Mouse (Mus musculus) brown adipose tissue, adult 24 weeks (tissue): ENCODE measurements around the gene Ndufa4l2. TPM values are rescaled to one million over a fixed set of nuclear protein-coding genes. Genes with fewer than 3 reads are reported as not detected.
A peak's percentile ranks its signal among the peaks of the same experiment; 100 is the strongest.

Experiments used
- H3K27ac ChIP-seq: fragments of 200-500 bp; replicated peaks from 2 replicates; pipeline ENCODE4 v1.5.1; 2012; ENCODE audit warnings: low read depth, mild to moderate bottlenecking, low read length
- H3K4me1 ChIP-seq: fragments of 200-500 bp; 2 replicates; pipeline ENCODE4 v1.6.1; 2012; ENCODE audit warnings: low read length, mixed read lengths; ENCODE audit not compliant: control insufficient read depth, insufficient read depth, insufficient read length
- H3K4me3 ChIP-seq: fragments of 200-500 bp; 2 replicates; pipeline ENCODE4 v1.5.1; 2012; ENCODE audit warnings: low read depth, mild to moderate bottlenecking, low read length, moderate library complexity; ENCODE audit not compliant: insufficient read depth
- polyA plus RNA-seq: library from polyadenylated mRNA; stranded (reverse); fragments of >200 nt; gene quantifications from 2 replicates; pipeline ENCODE4 v1.2.4, GENCODE M21; 2012; ENCODE audit not compliant: missing spikeins, insufficient read depth, insufficient read length

Ndufa4l2 gene
- polyA plus RNA-seq, 1 experiment, result 14.5 TPM

DNA sequence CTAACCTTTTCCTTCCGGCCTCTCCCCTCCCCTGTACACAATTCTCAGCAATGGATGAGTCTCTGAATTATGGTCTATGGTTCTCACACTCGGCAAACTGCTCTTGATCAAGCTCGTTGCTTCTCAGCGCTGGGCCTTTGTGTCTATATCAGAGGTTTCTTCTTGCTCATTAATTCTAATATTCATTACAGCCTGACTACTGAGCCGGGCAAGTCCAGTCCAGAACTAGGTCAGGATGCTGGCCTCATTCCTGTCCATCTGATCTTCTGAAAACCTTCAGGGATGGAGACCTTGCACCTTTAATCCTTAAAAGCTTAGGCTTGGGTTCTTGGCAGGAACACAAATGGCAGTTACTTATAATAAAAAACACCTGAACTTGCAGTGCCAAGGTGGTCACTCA is 15.3 kb upstream of the Ndufa4l2 start:
- H3K4me3 ChIP-seq, result no peak overlapping the region
- no peak overlapping the region for H3K27ac ChIP-seq
- no peaks in the 10 kb centered on the region for H3K4me1 ChIP-seq

DNA sequence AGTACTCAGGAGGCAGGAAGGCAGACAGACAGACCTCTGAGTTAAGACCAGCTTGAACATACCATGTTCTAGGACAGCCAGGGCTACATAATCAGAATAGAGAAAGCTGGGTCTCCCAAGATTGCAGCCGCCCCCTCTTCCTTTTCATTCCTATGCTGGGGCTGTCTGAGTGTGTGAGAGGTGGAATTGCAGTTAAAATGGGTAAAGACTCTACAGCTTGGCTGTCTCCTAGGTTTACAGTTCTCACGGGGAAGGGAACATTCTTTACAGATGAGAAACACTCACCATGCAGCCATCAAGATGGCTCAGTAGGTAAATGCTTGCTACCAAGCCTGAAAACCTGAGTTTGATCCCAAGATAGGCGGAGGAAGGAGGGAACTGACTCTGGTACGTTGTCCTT is 14.7 kb upstream of the Ndufa4l2 start:
- H3K27ac ChIP-seq, result no peak overlapping the region
- H3K4me3 ChIP-seq, result no peak overlapping the region
- H3K4me1 ChIP-seq, result no peaks in the 10 kb centered on the region

DNA sequence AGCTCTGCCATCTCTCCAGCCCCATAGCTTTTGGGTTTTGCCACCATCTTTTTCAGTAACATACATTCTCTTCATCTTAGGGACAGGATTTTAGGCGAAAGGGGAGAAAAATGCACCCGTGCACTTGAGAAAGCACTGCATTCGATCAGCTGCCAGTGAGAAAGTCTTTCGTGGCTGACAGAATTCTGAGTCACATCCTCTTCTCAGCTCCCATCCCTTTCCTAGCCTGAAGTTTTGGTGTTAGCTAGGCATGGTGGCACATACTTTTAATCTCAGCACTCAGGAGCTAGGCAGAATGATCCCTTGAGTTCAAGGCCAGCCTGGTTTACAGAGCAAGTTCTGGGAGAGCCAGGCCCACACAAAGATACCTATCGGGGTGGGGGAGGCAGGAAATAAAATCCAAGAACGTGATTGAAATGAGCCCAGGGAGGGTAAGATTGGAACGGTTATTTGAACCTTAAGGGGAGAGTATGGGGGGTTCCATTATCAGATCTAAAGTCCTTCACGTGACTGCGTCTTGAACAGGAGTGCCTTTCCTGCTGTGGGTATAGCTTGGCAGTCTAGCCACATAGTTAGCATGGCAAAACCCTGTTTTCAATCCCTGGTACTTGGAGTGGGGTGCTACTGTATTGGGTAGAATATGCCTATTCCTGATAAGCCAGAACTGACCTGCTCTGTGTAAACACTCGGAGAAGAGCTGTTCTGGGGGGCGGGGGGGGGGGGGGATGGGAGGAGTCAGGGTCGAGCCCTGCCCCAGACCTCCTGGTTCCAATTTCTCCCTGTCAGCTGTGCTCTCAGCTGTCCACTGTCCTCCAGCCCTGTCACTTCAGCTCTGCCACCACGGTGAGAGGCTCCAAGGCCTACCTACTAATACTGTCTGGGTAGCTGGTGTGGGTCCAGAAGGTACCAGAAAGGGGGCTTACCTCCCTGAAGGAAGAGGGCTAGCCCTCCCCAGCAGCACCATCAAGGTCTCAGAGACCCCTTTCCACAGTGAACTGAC is 13.6 kb upstream of the Ndufa4l2 start, which contains the start of gene Stac3:
TSS of gene Stac3 (plus strand) at position 793 of the 1,000 bp plus-strand sequence.
- H3K4me3 ChIP-seq, result no peak within 1 kb of the TSS
- no peak within 1 kb of the TSS for H3K27ac ChIP-seq

DNA sequence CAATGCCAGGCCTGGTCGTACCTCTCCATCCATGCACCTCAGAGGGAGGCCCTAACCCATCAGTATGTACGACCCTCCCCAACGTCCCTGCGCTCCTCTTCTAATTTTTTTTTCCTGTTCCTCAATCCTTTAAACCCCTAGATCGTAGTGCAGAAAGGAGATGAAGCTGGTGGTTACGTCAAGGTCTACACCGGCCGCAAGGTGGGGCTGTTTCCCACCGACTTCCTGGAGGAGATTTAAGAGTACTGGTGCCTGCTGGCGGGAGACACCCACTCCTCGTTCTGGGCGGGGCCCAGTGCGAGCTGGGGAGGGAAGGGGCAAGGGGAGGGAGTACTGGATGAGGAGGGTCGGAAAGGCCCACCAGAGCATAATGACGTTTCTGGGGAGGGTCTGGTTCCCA is 6.5 kb upstream of the Ndufa4l2 start:
- Histone ChIP-seq H3K27ac (no peak overlapping the region), H3K4me3 (no peak overlapping the region), H3K4me1 (no peaks in the 10 kb centered on the region; the same call in 1 of the 2 replicates)

More for the DNA sequence above, 13.6 kb upstream of the Ndufa4l2 start, which contains the start of gene Stac3:
- H3K4me1 ChIP-seq, result no peaks in the 10 kb centered on the region

DNA sequence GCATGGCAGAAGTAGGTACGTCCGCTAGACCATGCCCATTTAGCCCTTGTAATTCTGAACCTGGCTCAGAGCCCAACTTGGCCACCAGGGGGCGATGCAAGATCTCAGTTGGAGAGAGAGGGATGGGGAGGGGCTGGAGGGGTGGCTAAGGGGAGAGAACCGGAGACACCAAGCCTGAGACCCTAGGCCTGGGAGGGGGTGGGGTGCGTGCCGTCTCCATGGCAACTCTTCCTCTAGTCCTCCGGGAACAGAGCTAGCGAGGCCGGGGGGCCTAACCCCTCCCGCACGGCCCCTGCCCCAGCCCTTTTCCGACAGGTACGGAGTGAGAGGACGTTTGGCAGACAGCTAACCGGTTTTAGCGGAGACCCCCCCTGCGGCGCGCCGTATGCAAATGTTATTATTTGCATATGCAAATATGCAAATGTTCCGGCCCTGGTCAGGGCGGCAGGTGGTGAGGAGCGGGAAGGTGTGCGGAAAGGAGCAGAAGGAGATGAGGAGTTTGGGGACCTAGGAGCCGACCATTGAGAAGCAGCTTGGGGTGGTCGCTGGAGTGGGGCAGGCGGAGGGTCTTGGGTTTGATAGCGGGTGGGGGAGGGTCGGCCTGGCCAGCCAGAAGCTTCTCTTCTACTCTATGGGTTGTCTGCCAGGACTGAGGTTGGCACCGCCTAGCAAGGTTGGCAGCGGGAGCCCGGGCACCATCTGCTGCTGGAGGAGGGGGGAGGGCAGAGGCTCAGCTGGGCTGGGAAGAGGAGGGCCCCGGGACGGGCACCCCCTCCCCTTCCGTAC is 5.5 kb upstream of the Ndufa4l2 start:
- Histone ChIP-seq H3K27ac (no peak overlapping the region), H3K4me3 (peak overlapping the region; percentile 17)

DNA sequence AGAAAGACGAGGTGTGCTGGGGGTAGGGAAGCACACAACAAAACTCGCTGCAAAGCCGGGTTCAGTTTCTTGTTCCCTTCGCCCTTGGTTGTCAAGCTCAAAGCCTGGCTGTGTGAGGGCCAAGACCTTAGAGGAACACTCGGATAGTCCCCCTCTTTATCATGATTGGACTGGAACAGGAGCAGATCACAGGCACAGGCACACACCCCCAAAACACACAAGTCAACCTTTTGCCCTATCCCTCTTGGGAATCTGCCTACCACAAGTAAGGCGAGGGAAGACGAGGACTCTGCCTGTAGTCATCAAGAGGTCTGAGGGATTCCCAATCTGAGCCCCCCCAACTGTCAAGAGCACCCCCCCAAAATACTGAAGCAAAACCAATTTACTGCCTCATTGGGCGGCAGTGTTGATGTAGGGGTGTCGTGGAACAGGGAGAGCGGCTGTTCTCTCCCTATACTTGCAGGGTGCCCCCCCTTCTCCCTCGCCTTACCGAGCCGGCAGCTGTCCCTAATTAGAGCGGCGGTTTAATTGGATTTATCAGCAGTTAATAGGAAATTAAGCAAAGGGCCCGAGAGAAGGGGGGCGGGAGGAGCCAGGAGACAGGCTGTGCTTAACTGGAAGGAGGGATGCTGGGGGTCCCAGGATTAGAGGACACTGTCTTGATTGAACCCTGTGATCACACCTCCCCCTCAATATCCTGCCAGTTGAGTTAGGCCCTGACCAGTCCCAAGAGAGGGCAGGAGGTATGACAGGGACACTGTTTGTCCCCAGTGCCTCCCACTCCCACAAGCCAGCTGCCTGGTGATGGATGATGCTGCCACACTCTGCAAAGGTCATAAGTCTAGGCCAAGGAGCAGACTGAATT is 4.7 kb upstream of the Ndufa4l2 start:
- Histone ChIP-seq H3K4me1 (no peaks in the 10 kb centered on the region; the same call in 1 of the 2 replicates), H3K4me3 (no peak overlapping the region), H3K27ac (no peak overlapping the region)

More for the DNA sequence above, 5.5 kb upstream of the Ndufa4l2 start:
- no peaks in the 10 kb centered on the region; the same call in 1 of the 2 replicates for H3K4me1 ChIP-seq

DNA sequence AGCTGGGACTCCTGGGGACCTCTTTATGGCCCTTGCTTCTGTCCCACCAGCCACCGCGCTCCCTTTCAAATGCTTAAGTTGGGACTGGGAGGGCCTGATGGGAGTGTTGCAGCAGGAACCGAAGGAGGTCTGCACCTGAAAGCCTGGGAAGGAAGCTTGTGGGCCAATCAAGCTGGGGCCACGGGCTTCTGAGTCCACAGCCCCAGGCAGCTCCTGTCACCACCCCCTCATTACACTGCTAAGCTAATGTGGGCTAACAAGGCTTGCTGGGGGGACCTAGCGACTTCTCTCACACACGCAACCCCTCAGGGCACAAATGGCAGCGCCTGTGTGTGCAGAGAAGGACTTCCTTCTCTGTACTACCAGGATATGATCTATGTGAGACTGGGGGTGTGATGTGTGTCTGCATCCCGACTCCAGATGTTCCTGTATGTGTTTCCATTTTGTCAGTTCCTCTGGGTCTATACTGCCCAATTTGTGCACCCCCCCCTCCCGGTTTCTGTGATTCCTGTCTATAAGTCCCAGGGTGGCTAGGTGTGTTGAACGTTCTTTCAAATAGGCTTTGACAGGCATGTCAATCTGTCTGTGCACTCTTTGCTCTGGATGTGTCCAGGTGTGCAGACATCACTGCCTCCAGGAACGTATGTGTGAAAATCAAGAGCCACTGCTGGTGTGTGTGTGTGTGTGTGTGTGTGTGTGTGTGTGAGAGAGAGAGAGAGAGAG is 3.7 kb upstream of the Ndufa4l2 start:
- H3K4me3 ChIP-seq, result peak overlapping the region; percentile 56
- H3K27ac ChIP-seq, result no peak overlapping the region
- H3K4me1 ChIP-seq, result no peaks in the 10 kb centered on the region; the same call in 1 of the 2 replicates

DNA sequence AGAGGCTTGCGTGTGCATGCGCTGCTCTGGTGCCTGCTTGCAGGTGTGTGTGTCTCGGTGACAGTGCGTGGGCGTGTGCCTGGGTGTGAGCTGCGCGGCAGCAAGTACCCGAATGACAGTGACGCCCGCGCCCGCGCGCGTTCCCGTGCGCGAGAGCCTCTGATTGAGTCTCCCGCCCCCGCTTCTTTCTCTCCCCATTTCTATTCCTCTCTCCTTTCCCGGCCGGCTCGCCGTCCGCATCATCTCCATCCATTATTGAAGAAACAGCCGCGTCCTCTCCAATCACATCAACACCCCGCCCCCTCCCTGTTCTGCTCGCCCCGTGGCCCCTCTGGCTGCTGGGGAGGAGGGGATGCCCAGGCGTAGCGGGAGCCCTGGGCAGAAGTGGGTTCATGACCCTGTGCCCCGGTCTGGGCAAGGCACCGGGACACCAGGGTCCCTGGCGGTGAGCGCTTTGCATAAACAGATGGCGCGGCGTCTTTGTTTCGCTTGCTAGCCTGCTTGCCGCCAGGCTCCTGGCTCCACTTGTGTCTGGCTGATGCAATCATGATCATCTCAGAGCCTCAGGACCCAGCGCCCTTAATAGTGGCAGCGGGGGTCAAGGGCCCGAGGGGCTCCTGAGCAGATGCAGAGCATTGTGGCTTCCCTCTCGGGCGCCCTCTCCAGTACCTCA is 3.0 kb upstream of the Ndufa4l2 start:
- Histone ChIP-seq H3K4me3 (peak overlapping the region; percentile 56), H3K4me1 (no peaks in the 10 kb centered on the region; the same call in 1 of the 2 replicates), H3K27ac (no peak overlapping the region)

DNA sequence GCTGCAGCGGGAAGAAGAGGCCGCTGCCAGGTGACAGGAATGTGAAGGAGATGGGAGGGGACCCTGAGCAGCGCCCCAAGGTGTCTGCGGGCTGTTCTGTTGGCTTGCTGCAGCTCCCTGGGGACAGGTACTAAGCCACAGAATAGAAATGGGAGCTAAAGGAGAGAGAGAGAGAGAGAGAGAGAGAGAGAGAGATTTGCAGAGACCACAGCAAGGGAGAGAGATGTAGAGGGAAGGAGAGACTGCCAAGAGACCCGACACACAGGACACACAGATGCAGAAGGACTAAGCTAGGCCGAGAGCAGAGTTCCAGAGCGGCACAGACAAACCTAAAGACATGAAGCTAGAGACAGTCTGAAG is 2.5 kb upstream of the Ndufa4l2 start:
- Histone ChIP-seq H3K4me3 (peak overlapping the region; percentile 56), H3K4me1 (no peaks in the 10 kb centered on the region; the same call in 1 of the 2 replicates), H3K27ac (no peak overlapping the region)

DNA sequence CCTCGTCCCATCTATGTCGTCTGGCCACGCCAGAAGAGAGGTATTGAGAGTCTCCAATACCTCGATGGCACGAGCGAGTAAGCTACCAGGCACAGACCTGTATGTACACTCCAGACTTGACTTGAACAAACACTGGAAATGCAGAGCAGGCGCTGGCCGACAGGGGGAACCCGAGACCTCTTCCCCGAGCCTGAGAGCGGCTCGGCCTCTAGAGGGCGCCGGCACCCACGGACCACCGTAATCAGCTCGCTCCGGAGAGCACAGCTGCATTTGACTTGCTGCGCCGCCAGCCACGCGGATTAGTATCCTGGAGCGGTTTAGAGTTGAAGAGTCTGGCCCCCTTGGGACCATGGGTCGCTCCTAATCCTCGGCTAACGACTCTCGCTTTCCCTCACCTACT is 2.0 kb upstream of the Ndufa4l2 start:
- no peak overlapping the region for H3K27ac ChIP-seq
- peak overlapping the region; percentile 28 for H3K4me3 ChIP-seq
- H3K4me1 ChIP-seq, result no peaks in the 10 kb centered on the region; the same call in 1 of the 2 replicates

DNA sequence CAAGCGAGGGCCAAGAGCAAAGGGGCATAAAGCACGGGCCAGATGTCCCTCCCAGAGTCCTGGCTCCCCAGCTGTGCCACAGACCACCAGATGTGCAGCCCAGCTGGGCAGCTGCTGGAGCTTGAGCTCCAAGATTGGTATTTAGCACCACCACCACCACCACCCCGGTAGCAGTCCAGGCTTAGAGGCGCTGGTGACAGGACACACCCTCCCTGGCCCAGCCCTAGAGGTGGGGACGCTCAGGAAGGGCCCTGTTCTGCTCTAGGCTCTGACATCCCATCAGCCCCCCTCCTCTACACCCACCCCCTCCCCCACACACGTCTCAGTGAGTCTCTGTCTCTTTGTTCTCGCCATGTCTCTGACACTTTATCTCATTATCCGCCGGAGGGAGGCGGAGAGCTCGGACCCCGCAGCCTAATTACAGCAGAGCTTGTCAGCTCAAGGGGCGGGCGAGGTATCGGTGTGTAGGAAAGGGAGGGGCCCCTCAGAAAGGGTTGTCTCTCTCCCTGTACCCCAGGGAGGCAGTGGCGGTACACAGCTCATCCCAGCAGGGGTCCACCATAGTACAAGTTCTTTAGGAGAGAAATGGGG is 1.2 kb upstream of the Ndufa4l2 start:
- H3K27ac ChIP-seq, result no peak overlapping the region

DNA sequence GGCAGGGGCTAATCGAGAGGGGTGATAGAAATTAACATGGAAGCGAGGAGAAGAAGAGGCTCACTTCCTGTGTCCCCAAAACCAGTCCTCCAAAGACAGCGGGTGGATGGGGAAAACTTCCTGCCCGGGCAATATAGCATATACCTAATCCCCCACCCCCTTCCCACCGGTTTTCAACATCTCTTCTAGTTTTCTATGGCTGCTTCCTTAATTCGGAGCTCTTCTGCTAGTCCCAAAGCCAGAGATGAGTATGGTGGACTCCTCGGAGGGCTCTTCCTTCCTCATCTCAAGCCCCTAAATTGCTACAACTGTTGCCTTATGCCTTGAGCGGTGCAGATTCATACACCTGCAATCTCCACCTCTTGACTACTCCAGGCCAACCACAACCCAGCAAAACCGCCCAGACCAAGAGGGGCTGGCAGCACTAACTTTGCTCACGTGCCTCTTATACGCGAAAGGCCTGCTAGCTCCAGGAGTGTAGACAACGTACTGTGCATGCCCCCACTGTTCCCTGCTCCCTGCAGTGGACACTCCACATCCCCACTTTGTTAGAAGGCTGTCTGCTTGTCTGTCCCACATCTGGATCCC is 562 bp upstream of the Ndufa4l2 start:
- H3K4me1 ChIP-seq, result no peaks in the 10 kb centered on the region; the same call in 1 of the 2 replicates
- H3K27ac ChIP-seq, result no peak overlapping the region
- H3K4me3 ChIP-seq, result no peak overlapping the region; the same call in 1 of the 2 replicates

More for the DNA sequence above, 1.2 kb upstream of the Ndufa4l2 start:
- Histone ChIP-seq H3K4me1 (no peaks in the 10 kb centered on the region; the same call in 1 of the 2 replicates), H3K4me3 (no peak overlapping the region)
